In the genomic region with DNA sequence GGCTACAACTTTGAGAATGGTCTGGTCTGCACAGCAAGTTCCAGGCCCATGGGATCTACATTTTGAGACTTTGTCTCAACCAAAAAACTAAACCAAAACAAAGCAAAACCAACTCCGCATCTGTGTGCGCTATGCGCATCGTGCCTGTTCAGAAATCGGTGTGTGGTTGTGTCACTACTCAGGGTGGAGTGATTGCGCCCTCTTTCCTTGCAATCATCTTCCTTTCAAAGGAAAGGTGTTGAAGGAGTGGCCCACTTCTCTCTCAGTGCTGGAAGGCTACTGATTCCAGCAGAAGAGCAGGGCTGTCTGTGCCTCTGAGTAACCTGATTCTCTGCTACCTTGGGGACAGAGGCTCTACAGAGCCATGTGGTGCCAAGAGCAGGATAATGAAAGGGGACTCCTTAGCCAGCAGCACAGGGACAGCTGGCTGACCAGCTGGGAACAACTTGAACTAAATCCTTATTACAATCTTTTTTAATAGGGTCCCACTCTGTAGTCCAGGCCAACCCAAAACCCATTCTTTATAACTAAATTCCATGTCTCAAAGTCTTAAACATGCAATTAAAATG, we compare ENCODE assay signal across 27 mouse cellular contexts. TPM values are rescaled to one million over a fixed set of nuclear protein-coding genes. Genes with fewer than 3 reads are reported as not detected.
DNase-seq lines count a peak whose midpoint lies in the region; ATAC-seq and TF ChIP-seq lines count a peak whose summit lies in the region.
"Had no signal": no experiment of that assay in that cellular context is flagged by ENCODE, and none has a peak within 500 bp of the region (broad histone marks: within the 10 kb centered on the region; RNA-seq: fewer than 3 reads in every experiment).

No protein-coding gene starts in this region.

- H3K4me3 ChIP-seq in embryonic facial prominence, embryonic 14.5 days (ENCODE audit: low read depth, low read length), result no peak overlapping the region
- no peak overlapping the region for H3K4me3 ChIP-seq in embryonic facial prominence, embryonic 10.5 days
- H3K4me3 ChIP-seq in limb, embryonic 13.5 days, result no peak overlapping the region
- H3K4me3 ChIP-seq in limb, embryonic 10.5 days, result no peak overlapping the region
- H3K4me3 ChIP-seq in limb, embryonic 14.5 days (replicated peaks; ENCODE audit: low read length), result no peak overlapping the region
- H3K4me3 ChIP-seq: forebrain, embryonic 13.5 days; heart, embryonic 15.5 days; hindbrain, embryonic 13.5 days; intestine, embryonic 15.5 days had no signal

- H3K27me3 ChIP-seq in embryonic facial prominence, embryonic 14.5 days (replicated peaks; ENCODE audit: control insufficient read depth, insufficient read depth, low read length), result no peaks in the 10 kb centered on the region
- 0 out of 2 replicates have a peak, but pooled peaks cover 5% of the 10 kb centered on the region for H3K27me3 ChIP-seq in embryonic facial prominence, embryonic 10.5 days (replicated peaks; ENCODE audit: low read depth, poor library complexity, severe bottlenecking)
- peaks cover 3% of the 10 kb centered on the region; the same call in 1 of the 2 replicates for H3K27me3 ChIP-seq in limb, embryonic 13.5 days
- 0 out of 2 replicates have a peak, but pooled peaks cover 5% of the 10 kb centered on the region for H3K27me3 ChIP-seq in limb, embryonic 10.5 days (ENCODE audit: low read depth, poor library complexity, severe bottlenecking)
- H3K27me3 ChIP-seq in limb, embryonic 14.5 days (ENCODE audit: control insufficient read depth, insufficient read depth, low read length), result no peaks in the 10 kb centered on the region
- H3K27me3 ChIP-seq: heart, embryonic 15.5 days; hindbrain, embryonic 13.5 days; intestine, embryonic 15.5 days had no signal

- DNase-seq in embryonic facial prominence, embryonic 14.5 days (ENCODE audit: low spot score), result peak; percentile 70
- DNase-seq in embryonic facial prominence, embryonic 10.5 days (ENCODE audit: low spot score), result no peak
- DNase-seq in limb, embryonic 10.5 days (ENCODE audit: low spot score), result no peak
- DNase-seq in limb, embryonic 14.5 days (ENCODE audit: low spot score), result peak; percentile 54
- peak; percentile 38 for DNase-seq in skeletal muscle tissue, adult 2 months (ENCODE audit: low read depth, low spot score)
- DNase-seq in heart, adult 8-10 months (ENCODE audit: low spot score), result no peak
- no peak for DNase-seq in heart, adult 9 months (ENCODE audit: low spot score in 2 of 2)
- DNase-seq: adrenal gland, postnatal 10 days; B cell, adult 2 months; cerebellum, adult 11-12 months; cerebellum, adult 9-10 months; cerebellum, postnatal 25 days; forebrain, postnatal 0 days; heart, adult 11 months; heart, postnatal 14 days; kidney, adult 18-20 months had no signal

- peak; percentile 88 for ATAC-seq in embryonic facial prominence, embryonic 14.5 days (ENCODE audit: low read depth)
- ATAC-seq in limb, embryonic 13.5 days (ENCODE audit: low FRiP score, low read depth), result peak; percentile 51; the same call in 1 of the 2 replicates
- peak; percentile 77 for ATAC-seq in limb, embryonic 14.5 days (ENCODE audit: low FRiP score, low read depth)
- ATAC-seq: CD4-positive, CD25-positive, alpha-beta regulatory T cell, adult 4 months; forebrain, embryonic 13.5 days; forebrain, postnatal 0 days; intestine, embryonic 15.5 days had no signal

- H3K27ac ChIP-seq in embryonic facial prominence, embryonic 14.5 days (replicated peaks; ENCODE audit: low read depth, low read length), result no peak overlapping the region
- H3K27ac ChIP-seq in embryonic facial prominence, embryonic 10.5 days (replicated peaks), result no peak overlapping the region
- H3K27ac ChIP-seq in limb, embryonic 13.5 days, result no peak overlapping the region
- no peak overlapping the region for H3K27ac ChIP-seq in limb, embryonic 10.5 days
- H3K27ac ChIP-seq in limb, embryonic 14.5 days (replicated peaks; ENCODE audit: low read depth, low read length), result no peak overlapping the region
- H3K27ac ChIP-seq: forebrain, embryonic 13.5 days; heart, embryonic 15.5 days; hindbrain, embryonic 13.5 days; intestine, embryonic 15.5 days had no signal

- H3K36me3 ChIP-seq in embryonic facial prominence, embryonic 14.5 days (ENCODE audit: control insufficient read depth, insufficient read depth, low read length), result no peaks in the 10 kb centered on the region
- H3K36me3 ChIP-seq in embryonic facial prominence, embryonic 10.5 days (replicated peaks), result no peaks in the 10 kb centered on the region
- H3K36me3 ChIP-seq in limb, embryonic 13.5 days, result no peaks in the 10 kb centered on the region
- no peaks in the 10 kb centered on the region for H3K36me3 ChIP-seq in limb, embryonic 10.5 days
- no peaks in the 10 kb centered on the region for H3K36me3 ChIP-seq in limb, embryonic 14.5 days (ENCODE audit: control insufficient read depth, insufficient read depth, low read length)
- H3K36me3 ChIP-seq: heart, embryonic 15.5 days; hindbrain, embryonic 13.5 days; intestine, embryonic 15.5 days had no signal

- H3K9me3 ChIP-seq in embryonic facial prominence, embryonic 14.5 days (ENCODE audit: control insufficient read depth, low read length), result no peaks in the 10 kb centered on the region
- H3K9me3 ChIP-seq in embryonic facial prominence, embryonic 10.5 days, result no peaks in the 10 kb centered on the region
- no peaks in the 10 kb centered on the region for H3K9me3 ChIP-seq in limb, embryonic 13.5 days
- H3K9me3 ChIP-seq in limb, embryonic 10.5 days (replicated peaks), result no peaks in the 10 kb centered on the region
- H3K9me3 ChIP-seq in limb, embryonic 14.5 days (ENCODE audit: control insufficient read depth, low read length), result no peaks in the 10 kb centered on the region
- H3K9me3 ChIP-seq: forebrain, embryonic 13.5 days; heart, embryonic 15.5 days; hindbrain, embryonic 13.5 days; intestine, embryonic 15.5 days had no signal

- H3K9ac ChIP-seq in embryonic facial prominence, embryonic 14.5 days (ENCODE audit: low read depth, low read length), result no peak overlapping the region
- no peak overlapping the region for H3K9ac ChIP-seq in limb, embryonic 13.5 days
- no peak overlapping the region for H3K9ac ChIP-seq in limb, embryonic 14.5 days (ENCODE audit: low read depth, low read length, severe bottlenecking)
- H3K9ac ChIP-seq: forebrain, embryonic 13.5 days; forebrain, postnatal 0 days; heart, embryonic 15.5 days; hindbrain, embryonic 13.5 days; intestine, embryonic 15.5 days had no signal

- 81% methylated on average over 6 of the region's 6 CpGs for WGBS in embryonic facial prominence, embryonic 14.5 days
- 90% methylated on average over 6 of the region's 6 CpGs for WGBS in embryonic facial prominence, embryonic 10.5 days
- WGBS in limb, embryonic 13.5 days, result 89% methylated on average over 6 of the region's 6 CpGs
- WGBS in limb, embryonic 10.5 days, result 89% methylated on average over 6 of the region's 6 CpGs
- 85% methylated on average over 6 of the region's 6 CpGs for WGBS in limb, embryonic 14.5 days

- TF ChIP-seq POLR2A in limb, embryonic 14.5 days (IDR thresholded peaks at IDR 0.05; ENCODE audit: borderline replicate concordance, extremely low read depth, insufficient read depth, insufficient read length), result no peak

- H3K4me2 ChIP-seq in embryonic facial prominence, embryonic 14.5 days (ENCODE audit: low read depth, low read length), result no peak overlapping the region
- H3K4me2 ChIP-seq in limb, embryonic 13.5 days (replicated peaks), result no peak overlapping the region
- H3K4me2 ChIP-seq in limb, embryonic 14.5 days (replicated peaks; ENCODE audit: low read depth, low read length, severe bottlenecking), result no peak overlapping the region
- H3K4me2 ChIP-seq: forebrain, embryonic 13.5 days; heart, embryonic 11.5 days; heart, embryonic 15.5 days; hindbrain, embryonic 13.5 days; intestine, embryonic 15.5 days had no signal

- H3K4me1 ChIP-seq in embryonic facial prominence, embryonic 14.5 days (ENCODE audit: control insufficient read depth, insufficient read depth, low read length), result no peaks in the 10 kb centered on the region; the same call in none of the 2 replicates
- H3K4me1 ChIP-seq in embryonic facial prominence, embryonic 10.5 days, result peaks cover 4% of the 10 kb centered on the region
- peaks cover under 1% of the 10 kb centered on the region; the same call in 1 of the 2 replicates for H3K4me1 ChIP-seq in limb, embryonic 13.5 days
- no peaks in the 10 kb centered on the region for H3K4me1 ChIP-seq in limb, embryonic 10.5 days
- H3K4me1 ChIP-seq in limb, embryonic 14.5 days (ENCODE audit: control insufficient read depth, insufficient read depth, low read length), result no peaks in the 10 kb centered on the region
- H3K4me1 ChIP-seq: hindbrain, embryonic 13.5 days had no signal

RNA-seq across cellular contexts. Expression of gene Calhm3, which starts 5.7 kb away (rescaled TPM):
- not detected in 2 replicates for polyA plus RNA-seq in embryonic facial prominence, embryonic 14.5 days (2014; fragmentation: Nextera tagmentation; extraction: Ambion mirVana)
- polyA plus RNA-seq in embryonic facial prominence, embryonic 10.5 days (2016; fragmentation: Nextera tagmentation; extraction: Ambion mirVana), result not detected in 2 replicates
- polyA plus RNA-seq in limb, embryonic 13.5 days (2015; fragmentation: Nextera tagmentation; extraction: Ambion mirVana), result not detected in 2 replicates
- polyA plus RNA-seq in limb, embryonic 10.5 days (2016; fragmentation: Nextera tagmentation; extraction: Ambion mirVana), result not detected in 2 replicates
- polyA plus RNA-seq in limb, embryonic 14.5 days (2012; rRNA removed), result not detected in 2 replicates
- polyA plus RNA-seq in limb, embryonic 14.5 days (2014; fragmentation: Nextera tagmentation; extraction: Ambion mirVana), result not detected in 2 replicates
- total RNA-seq in heart, adult 8-10 months (2022), result not detected
- total RNA-seq: adrenal gland, postnatal 10 days; forebrain, postnatal 0 days; gastrocnemius, adult 8-10 months; heart, postnatal 14 days; hematopoietic stem cell, adult 5-6 weeks had no signal
- polyA plus RNA-seq: CD4-positive, CD25-positive, alpha-beta regulatory T cell, adult 4 months; embryonic facial prominence, embryonic 11.5 days; forebrain, embryonic 13.5 days; heart, embryonic 11.5 days; heart, embryonic 15.5 days; hindbrain, embryonic 13.5 days had no signal

RNA-seq across cellular contexts. Expression of gene Neurl1a, which starts 15.4 kb away (rescaled TPM):
- 7.1 and 8.2 TPM in 2 replicates for polyA plus RNA-seq in embryonic facial prominence, embryonic 14.5 days (2014; fragmentation: Nextera tagmentation; extraction: Ambion mirVana)
- polyA plus RNA-seq in embryonic facial prominence, embryonic 10.5 days (2016; fragmentation: Nextera tagmentation; extraction: Ambion mirVana), result 6.4 TPM in 2 replicates
- 7.9 and 8.2 TPM in 2 replicates for polyA plus RNA-seq in limb, embryonic 13.5 days (2015; fragmentation: Nextera tagmentation; extraction: Ambion mirVana)
- polyA plus RNA-seq in limb, embryonic 10.5 days (2016; fragmentation: Nextera tagmentation; extraction: Ambion mirVana), result 5.7 and 7.7 TPM in 2 replicates
- 10.3 and 11.9 TPM in 2 replicates for polyA plus RNA-seq in limb, embryonic 14.5 days (2012; rRNA removed)
- 6.6 and 8.0 TPM in 2 replicates for polyA plus RNA-seq in limb, embryonic 14.5 days (2014; fragmentation: Nextera tagmentation; extraction: Ambion mirVana)
- 1 to 10 TPM; 1.3 to 3.0 (median 2.0) TPM for total RNA-seq in heart, adult 8-10 months (2022)
- total RNA-seq: hematopoietic stem cell, adult 5-6 weeks had no signal

RNA-seq across cellular contexts. Expression of gene Calhm1, which starts 19.2 kb away (rescaled TPM):
- polyA plus RNA-seq in embryonic facial prominence, embryonic 14.5 days (2014; fragmentation: Nextera tagmentation; extraction: Ambion mirVana), result not detected in 2 replicates
- not detected in 2 replicates for polyA plus RNA-seq in embryonic facial prominence, embryonic 10.5 days (2016; fragmentation: Nextera tagmentation; extraction: Ambion mirVana)
- polyA plus RNA-seq in limb, embryonic 13.5 days (2015; fragmentation: Nextera tagmentation; extraction: Ambion mirVana), result not detected in 2 replicates
- not detected in 2 replicates for polyA plus RNA-seq in limb, embryonic 10.5 days (2016; fragmentation: Nextera tagmentation; extraction: Ambion mirVana)
- not detected in 2 replicates for polyA plus RNA-seq in limb, embryonic 14.5 days (2012; rRNA removed)
- not detected in 2 replicates for polyA plus RNA-seq in limb, embryonic 14.5 days (2014; fragmentation: Nextera tagmentation; extraction: Ambion mirVana)
- total RNA-seq in heart, adult 8-10 months (2022), result not detected
- total RNA-seq: adrenal gland, postnatal 10 days; forebrain, postnatal 0 days; gastrocnemius, adult 8-10 months; heart, postnatal 14 days; hematopoietic stem cell, adult 5-6 weeks had no signal
- polyA plus RNA-seq: CD4-positive, CD25-positive, alpha-beta regulatory T cell, adult 4 months; cortical plate, adult 2 months; embryonic facial prominence, embryonic 11.5 days; forebrain, embryonic 13.5 days; forebrain, postnatal 0 days; heart, embryonic 11.5 days; heart, embryonic 15.5 days; hindbrain, embryonic 13.5 days; intestine, embryonic 15.5 days had no signal

RNA-seq across cellular contexts. Expression of gene Calhm2, which starts 25.2 kb away (rescaled TPM):
- 4.3 and 4.9 TPM in 2 replicates for polyA plus RNA-seq in embryonic facial prominence, embryonic 14.5 days (2014; fragmentation: Nextera tagmentation; extraction: Ambion mirVana)
- polyA plus RNA-seq in embryonic facial prominence, embryonic 10.5 days (2016; fragmentation: Nextera tagmentation; extraction: Ambion mirVana), result 2.8 TPM in 2 replicates
- polyA plus RNA-seq in limb, embryonic 13.5 days (2015; fragmentation: Nextera tagmentation; extraction: Ambion mirVana), result 8.3 and 9.4 TPM in 2 replicates
- polyA plus RNA-seq in limb, embryonic 10.5 days (2016; fragmentation: Nextera tagmentation; extraction: Ambion mirVana), result 2.8 and 3.7 TPM in 2 replicates
- polyA plus RNA-seq in limb, embryonic 14.5 days (2012; rRNA removed), result 11.4 and 13.9 TPM in 2 replicates
- polyA plus RNA-seq in limb, embryonic 14.5 days (2014; fragmentation: Nextera tagmentation; extraction: Ambion mirVana), result 4.7 and 5.2 TPM in 2 replicates
- total RNA-seq in heart, adult 8-10 months (2022), result 1 to 10 TPM; 2.4 to 4.5 (median 4.1) TPM

Comparison
In these comparisons a context has a peak if more than half of its experiments do, and no peak if none do; other contexts are left out.
1. DNase-seq: peak in embryonic facial prominence, embryonic 14.5 days (single experiment), limb, embryonic 14.5 days (single experiment) and skeletal muscle tissue, adult 2 months (single experiment); none in embryonic facial prominence, embryonic 10.5 days (single experiment), limb, embryonic 10.5 days (single experiment), heart, adult 8-10 months (single experiment) and heart, adult 9 months (0 of 2).
2. Peak in every context shown above with its lines, with median percentiles within 50 percentile points of each other: ATAC-seq.